Comparison of ENCODE assay signal across 9 mouse cellular contexts in genomic region chr11:43568263-43568662, GRCm38 (mm10). TPM values are rescaled to one million over a fixed set of nuclear protein-coding genes. Genes with fewer than 3 reads are reported as not detected.
DNase-seq lines count a peak whose midpoint lies in the region; ATAC-seq lines count a peak whose summit lies in the region.
"Had no signal": no experiment of that assay in that cellular context is flagged by ENCODE, and none has a peak within 500 bp of the region (broad histone marks: within the 10 kb centered on the region; RNA-seq: fewer than 3 reads in every experiment).

No protein-coding gene starts in this region.

- H3K4me3 ChIP-seq in heart, embryonic 10.5 days: no peak overlapping the region
- no peak overlapping the region for H3K4me3 ChIP-seq in forebrain, embryonic 16.5 days (replicated peaks; ENCODE audit: low read length)

- H3K4me2 ChIP-seq in forebrain, embryonic 16.5 days (ENCODE audit: low read length): no peak overlapping the region

- H3K27me3 ChIP-seq in heart, embryonic 10.5 days (ENCODE audit: insufficient read depth, poor library complexity, severe bottlenecking): no peaks in the 10 kb centered on the region
- H3K27me3 ChIP-seq in forebrain, embryonic 16.5 days (replicated peaks; ENCODE audit: control insufficient read depth, insufficient read depth, low read length): no peaks in the 10 kb centered on the region

- no peak overlapping the region for H3K9ac ChIP-seq in forebrain, embryonic 16.5 days (replicated peaks; ENCODE audit: low read depth, low read length)

- peak; percentile 74 for ATAC-seq in neutrophil, adult 5-6 weeks (ENCODE audit: extremely low read depth, insufficient number of reproducible peaks, low FRiP score, poor library complexity, severe bottlenecking)
- ATAC-seq in inflammation-experienced regulatory T-cells, adult 6 months: no peak
- no peak for ATAC-seq in forebrain, embryonic 16.5 days

- H3K27ac ChIP-seq in heart, embryonic 10.5 days: 0 out of 2 replicates have a peak overlapping the region, but pooled peaks have one; percentile 5
- no peak overlapping the region for H3K27ac ChIP-seq in forebrain, embryonic 16.5 days (ENCODE audit: low read length)

- WGBS in heart, embryonic 10.5 days: 57% methylated on average over 5 of the region's 5 CpGs
- WGBS in forebrain, embryonic 16.5 days: 64% methylated on average over 5 of the region's 5 CpGs

- H3K9me3 ChIP-seq in heart, embryonic 10.5 days: no peaks in the 10 kb centered on the region
- no peaks in the 10 kb centered on the region for H3K9me3 ChIP-seq in forebrain, embryonic 16.5 days (ENCODE audit: control insufficient read depth, low read length)

- H3K4me1 ChIP-seq in heart, embryonic 10.5 days: peaks cover 86% of the 10 kb centered on the region
- H3K4me1 ChIP-seq in forebrain, embryonic 16.5 days (replicated peaks; ENCODE audit: control insufficient read depth, insufficient read depth, low read length): peaks cover 25% of the 10 kb centered on the region

- intact Hi-C loops in heart, postnatal 25 days (cut with DNase I): loop anchor here (5.0 kb wide), 1 partner anchor 41 kb away; the partner anchor contains the start of gene Ccnjl

- peaks cover 16% of the 10 kb centered on the region for H3K36me3 ChIP-seq in heart, embryonic 10.5 days
- H3K36me3 ChIP-seq in forebrain, embryonic 16.5 days (ENCODE audit: control insufficient read depth, insufficient read depth): no peaks in the 10 kb centered on the region

- no peak for DNase-seq in heart, embryonic 10.5 days (ENCODE audit: low spot score)
- DNase-seq in heart, postnatal 25 days (ENCODE audit: low spot score): no peak
- peak; percentile 32 for DNase-seq in CD4-positive helper T cell, adult 2 months (ENCODE audit: low read depth, low spot score)
- peak; percentile 12 for DNase-seq in adipocyte (ENCODE audit: low spot score)
- peak; percentile 53 for DNase-seq in induced T-regulatory cell, adult 2 months (ENCODE audit: low read depth)

RNA-seq across cellular contexts. Expression of gene 4933415A04Rik, which starts 18.6 kb away (rescaled TPM):
- 7.1 and 7.4 TPM in 2 replicates for polyA plus RNA-seq in heart, embryonic 10.5 days (2016; fragmentation: Nextera tagmentation; extraction: Ambion mirVana)
- total RNA-seq in heart, postnatal 25 days (2021): under 1 TPM; 0.49 to 0.67 TPM
- total RNA-seq in neutrophil, adult 5-6 weeks (2017): 0.35 TPM in 1 of 2 replicates, not detected in the other
- under 1 TPM in 1 of 3 experiments, not detected in 2; 0.16 TPM for polyA plus RNA-seq in inflammation-experienced regulatory T-cells, adult 6 months (2017; shearing (Covaris generic))
- polyA plus RNA-seq in forebrain, embryonic 16.5 days (2015; fragmentation: Nextera tagmentation; extraction: Ambion mirVana): 2.7 and 3.3 TPM in 2 replicates

RNA-seq across cellular contexts. Expression of gene Fabp6, which starts 33.1 kb away (rescaled TPM):
- polyA plus RNA-seq in heart, embryonic 10.5 days (2016; fragmentation: Nextera tagmentation; extraction: Ambion mirVana): not detected in 2 replicates
- total RNA-seq in heart, postnatal 25 days (2021): not detected
- total RNA-seq in neutrophil, adult 5-6 weeks (2017): not detected in 2 replicates
- not detected for polyA plus RNA-seq in inflammation-experienced regulatory T-cells, adult 6 months (2017; shearing (Covaris generic))
- not detected in 2 replicates for polyA plus RNA-seq in forebrain, embryonic 16.5 days (2015; fragmentation: Nextera tagmentation; extraction: Ambion mirVana)
- total RNA-seq: layer of hippocampus, adult 8-10 months had no signal

RNA-seq across cellular contexts. Expression of gene Ccnjl, which starts 39.7 kb away (rescaled TPM):
- polyA plus RNA-seq in heart, embryonic 10.5 days (2016; fragmentation: Nextera tagmentation; extraction: Ambion mirVana): 24.7 and 33.2 TPM in 2 replicates
- 1 to 10 TPM; 2.3 to 3.5 TPM for total RNA-seq in heart, postnatal 25 days (2021)
- total RNA-seq in neutrophil, adult 5-6 weeks (2017): not detected in 2 replicates
- not detected for polyA plus RNA-seq in inflammation-experienced regulatory T-cells, adult 6 months (2017; shearing (Covaris generic))
- polyA plus RNA-seq in forebrain, embryonic 16.5 days (2015; fragmentation: Nextera tagmentation; extraction: Ambion mirVana): 9.5 and 13.5 TPM in 2 replicates

Comparison
In these comparisons a context has a peak if more than half of its experiments do, and no peak if none do; other contexts are left out.
1. DNase-seq: peak in CD4-positive helper T cell, adult 2 months (single experiment), adipocyte (single experiment) and induced T-regulatory cell, adult 2 months (single experiment); none in heart, embryonic 10.5 days (single experiment) and heart, postnatal 25 days (single experiment).